Mouse (Mus musculus) myocyte (in vitro differentiated cells): ENCODE measurements around the gene G6pc.

Experiments used
- CEBPB ChIP-seq: IDR thresholded peaks from 2 replicates; pipeline ENCODE4 v1.6.1; 2011; ENCODE audit warnings: mild to moderate bottlenecking, moderate library complexity; ENCODE audit not compliant: poor library complexity, insufficient read depth, severe bottlenecking
- MAX ChIP-seq: IDR thresholded peaks from one replicate; pipeline ENCODE4 v1.6.1; 2011; ENCODE audit warnings: low read depth, mild to moderate bottlenecking, control low read depth
- MYOD1 ChIP-seq, 3 experiments: IDR thresholded peaks; one replicate each; pipeline ENCODE4 v1.6.1; 2011; ENCODE audit warnings: control low read depth in 2 of 3, low read depth in 2 of 3, mild to moderate bottlenecking in 2 of 3, moderate library complexity in 1 of 3; ENCODE audit not compliant: insufficient read length in 2 of 3, control insufficient read depth in 1 of 3
- MYOG ChIP-seq, 3 experiments: IDR thresholded peaks; one replicate each; pipeline ENCODE4 v1.6.1; 2011; ENCODE audit warnings: control low read depth in 2 of 3, low read depth in 2 of 3, mild to moderate bottlenecking in 2 of 3; ENCODE audit not compliant: insufficient read length in 2 of 3, control insufficient read depth in 1 of 3, insufficient read depth in 1 of 3
- POLR2A ChIP-seq: IDR thresholded peaks from one replicate; pipeline ENCODE4 v1.6.1; 2011; ENCODE audit warnings: low read depth, mild to moderate bottlenecking, control low read depth, moderate library complexity; ENCODE audit not compliant: insufficient read length
- POLR2AphosphoS2 ChIP-seq: IDR thresholded peaks from one replicate; pipeline ENCODE4 v1.6.1; 2011; ENCODE audit warnings: low read depth, control low read depth; ENCODE audit not compliant: insufficient read length
- SRF ChIP-seq: IDR thresholded peaks from one replicate; pipeline ENCODE4 v1.6.1; 2011; ENCODE audit warnings: low read depth; ENCODE audit not compliant: control insufficient read depth, insufficient read length
- TCF12 ChIP-seq: IDR thresholded peaks from one replicate; pipeline ENCODE4 v1.6.1; 2011; ENCODE audit warnings: mild to moderate bottlenecking, control low read depth; ENCODE audit not compliant: poor library complexity, insufficient read depth, severe bottlenecking
- USF1 ChIP-seq: IDR thresholded peaks from one replicate; pipeline ENCODE4 v1.6.1; 2011; ENCODE audit warnings: low read depth, mild to moderate bottlenecking, control low read depth, moderate library complexity

- TF ChIP-seq POLR2A, result no peak
- TF ChIP-seq MAX, result no peak
- no peak for TF ChIP-seq CEBPB
- TF ChIP-seq MYOD1 (IDR thresholded peaks at IDR 0.05; ENCODE audit: control insufficient read depth in 1 of 3, insufficient read length in 2 of 3, low read depth in 2 of 3), result no peak
- no peak for TF ChIP-seq USF1
- TF ChIP-seq POLR2AphosphoS2, result no peak
- TF ChIP-seq TCF12, result no peak
- no peak for TF ChIP-seq MYOG (IDR thresholded peaks at IDR 0.05; ENCODE audit: control insufficient read depth in 1 of 3, insufficient read depth in 1 of 3, insufficient read length in 2 of 3, low read depth in 2 of 3)
- no peak for TF ChIP-seq SRF
Observed at GRCm38 (mm10) chr11:101418991-101419390, 51.6 kb downstream of the G6pc start.
